Mouse (Mus musculus): ENCODE data around the gene Zbtb45.

Zbtb45 gene

GRCm38 (mm10) chr7:12957511-12957910 lies 52.3 kb downstream of the Zbtb45 start:
- DNase-seq (ENCODE audit: extremely low read depth, insufficient read length, low spot score): no peak

DNA sequence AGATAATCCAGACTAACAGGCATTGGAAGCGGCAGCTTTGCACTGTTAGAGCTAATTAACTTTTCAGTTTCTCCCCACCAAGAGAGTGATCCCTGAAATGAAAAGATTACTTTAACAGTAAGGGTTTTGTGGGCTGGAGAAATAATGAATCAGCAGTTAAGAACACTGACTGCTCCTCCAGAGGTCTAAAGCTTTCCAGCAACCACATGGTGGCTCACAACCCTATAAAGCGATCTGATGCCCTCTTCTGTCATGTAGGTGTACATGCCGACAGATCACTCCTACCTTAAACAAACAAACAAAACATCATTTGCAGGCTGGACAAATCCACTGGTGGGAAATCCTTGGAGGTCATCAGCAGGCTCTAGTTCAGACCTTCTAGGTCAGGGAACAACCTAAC lies 54.9 kb downstream of the Zbtb45 start:
- no peak for DNase-seq (ENCODE audit: extremely low read depth, insufficient read length, low spot score)
